Mouse (Mus musculus): ENCODE measurements around the gene Olfr358.

Olfr358 gene

GRCm38 (mm10) chr2:37009235-37009634, at the start of gene Olfr358:
Gene Olfr358, minus strand, starts transcription at chr2:37009335.
- no peak for DNase-seq (ENCODE audit: low spot score in 2 of 2)

GRCm38 (mm10) chr2:36997030-36997429, 12.1 kb downstream of the Olfr358 start:
- DNase-seq (ENCODE audit: low spot score in 2 of 2): no peak

GRCm38 (mm10) chr2:36993527-36993926, 15.6 kb downstream of the Olfr358 start, which contains the start of gene Olfr357:
Gene Olfr357, plus strand, starts transcription at chr2:36993827.
- no peak for DNase-seq (ENCODE audit: low spot score in 2 of 2)
